Mouse (Mus musculus) gastrocnemius, adult 2 months (tissue): ENCODE results near the gene B4galt1. TPM values are rescaled to one million over a fixed set of nuclear protein-coding genes. Genes with fewer than 3 reads are reported as not detected.

ENCODE experiments used
- DNase-seq: peaks from one replicate; pipeline ENCODE4 v3.0.0; 2022
- H3K27ac ChIP-seq: fragments of 200-600 bp; 2 replicates; pipeline ENCODE4 v1.8.1; 2022; ENCODE audit warnings: mild to moderate bottlenecking
- H3K4me3 ChIP-seq: fragments of 200-600 bp; 2 replicates; pipeline ENCODE4 v1.8.1; 2022; ENCODE audit warnings: mild to moderate bottlenecking, moderate library complexity
- CTCF ChIP-seq: fragments of 200-600 bp; IDR thresholded peaks from 2 replicates; pipeline ENCODE4 v1.8.1; 2022; ENCODE audit warnings: antibody characterized with exemption, mild to moderate bottlenecking, moderate library complexity
- intact Hi-C: fragments of 180-260 bp; cut with DNase I; formaldehyde crosslinking; loops from one replicate; pipeline ENCODE4 v1.15.1; 2025
- total RNA-seq, 2 experiments: library from RNA; stranded (reverse); gene quantifications; 2 replicates each; pipeline ENCODE4 v1.2.3; 2021

B4galt1 gene
- total RNA-seq, 2 experiments from 2014 or later = 30.5 to 42.2 TPM

DNA sequence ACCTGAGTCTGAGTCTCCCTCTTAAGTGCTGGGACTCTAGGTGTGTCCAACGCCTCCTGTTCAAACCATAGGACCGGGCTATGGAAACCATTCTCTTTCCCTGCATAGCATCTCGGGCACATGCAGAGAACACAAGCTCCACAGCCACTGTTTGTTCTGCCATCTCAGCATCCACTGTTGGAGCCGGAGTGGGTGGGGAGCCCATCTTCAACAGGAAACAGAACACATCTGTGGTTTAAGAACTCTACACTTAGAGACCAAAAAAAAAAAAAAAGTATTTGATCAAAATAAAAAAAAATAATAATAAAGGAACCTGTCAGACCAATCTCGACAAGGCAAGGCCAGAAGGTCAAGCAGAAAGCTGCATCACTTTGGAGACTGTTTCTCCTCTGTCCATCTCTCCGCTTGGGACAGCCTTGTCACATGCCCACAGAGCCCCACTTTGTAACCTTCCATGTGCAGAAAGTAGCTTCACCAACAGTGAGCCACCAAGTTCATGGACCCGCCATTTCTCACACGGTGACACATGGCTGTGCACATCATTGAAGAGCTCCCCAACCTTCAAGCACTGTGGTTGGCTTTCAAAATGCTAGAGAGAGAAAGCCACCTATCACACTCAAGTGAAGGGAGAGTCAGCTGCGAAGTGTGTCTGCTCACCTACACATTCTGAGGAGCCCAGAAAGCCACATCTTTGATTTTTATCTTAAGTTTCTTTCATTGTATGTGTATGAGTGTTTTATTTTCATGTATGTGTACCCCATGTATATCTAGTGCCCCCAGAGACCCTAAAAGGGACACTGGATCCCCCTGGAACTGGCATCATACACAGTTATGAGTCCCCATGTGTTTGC lies 20.2 kb downstream of the B4galt1 start:
- no peak for DNase-seq
- no peak for TF ChIP-seq CTCF
- H3K27ac ChIP-seq = peak overlapping the region; percentile 28; the same call in 1 of the 2 replicates
- intact Hi-C loops = no loop called here
- no peak overlapping the region for H3K4me3 ChIP-seq

DNA sequence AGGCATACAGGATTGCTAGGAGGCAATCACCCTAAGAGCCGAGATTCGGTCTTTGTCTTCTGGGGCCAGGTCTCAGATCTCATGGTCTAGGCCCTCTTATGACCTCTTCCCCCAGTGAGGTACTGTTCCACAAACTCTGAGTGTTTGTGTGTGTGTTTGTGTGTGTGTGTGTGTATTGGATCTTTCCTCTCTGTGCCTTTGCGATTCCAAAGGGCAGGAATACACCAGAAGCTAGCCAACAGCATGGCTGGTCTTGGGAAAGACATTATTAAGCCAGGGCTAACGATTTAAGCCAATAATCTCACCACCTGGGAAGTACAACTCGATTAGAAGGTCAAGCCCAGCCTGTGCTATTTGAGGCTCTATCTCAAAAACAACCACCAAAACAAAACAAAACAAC lies 23.3 kb downstream of the B4galt1 start:
- no peak for TF ChIP-seq CTCF
- no peak for DNase-seq
- H3K27ac ChIP-seq = peak overlapping the region; percentile 63
- intact Hi-C loops = no loop called here
- no peak overlapping the region for H3K4me3 ChIP-seq

DNA sequence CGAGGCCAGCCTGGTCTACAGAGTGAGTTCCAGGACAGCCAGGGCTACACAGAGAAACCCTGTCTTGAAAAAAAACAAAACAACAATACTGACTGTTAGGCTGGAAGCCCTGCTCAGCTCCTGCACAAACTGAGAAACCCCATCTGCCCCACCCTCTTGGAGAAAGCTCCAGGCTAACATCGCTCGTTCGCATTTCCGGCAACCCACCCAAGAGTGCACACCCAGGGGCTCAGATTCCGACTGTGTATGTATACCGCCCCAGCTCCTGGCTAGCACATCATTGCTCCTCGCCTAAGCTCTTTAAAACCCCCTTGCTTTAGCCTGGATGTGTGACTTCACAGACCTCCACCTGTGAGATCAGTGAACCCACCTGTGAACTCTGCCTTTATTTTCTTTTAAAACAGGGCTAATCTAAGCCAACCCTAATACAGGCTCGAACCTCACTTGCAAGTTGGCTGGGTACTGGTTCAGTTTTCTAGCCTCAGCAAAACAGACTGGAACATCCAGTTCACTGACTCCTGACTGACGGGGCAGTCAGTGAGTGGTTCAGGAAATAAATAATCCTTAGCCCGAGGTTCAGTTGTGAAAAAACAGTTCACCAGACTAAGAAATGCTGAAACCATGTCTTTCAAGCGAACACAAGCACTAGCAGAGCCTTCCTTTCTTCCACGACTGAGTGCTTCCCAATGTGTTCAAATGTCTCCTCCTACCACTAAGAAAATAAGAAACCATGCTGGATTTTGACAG lies 24.0 kb downstream of the B4galt1 start:
- DNase-seq = no peak
- no peak overlapping the region for H3K4me3 ChIP-seq
- intact Hi-C loops = no loop called here
- H3K27ac ChIP-seq = peak overlapping the region; percentile 63
- TF ChIP-seq CTCF = no peak

DNA sequence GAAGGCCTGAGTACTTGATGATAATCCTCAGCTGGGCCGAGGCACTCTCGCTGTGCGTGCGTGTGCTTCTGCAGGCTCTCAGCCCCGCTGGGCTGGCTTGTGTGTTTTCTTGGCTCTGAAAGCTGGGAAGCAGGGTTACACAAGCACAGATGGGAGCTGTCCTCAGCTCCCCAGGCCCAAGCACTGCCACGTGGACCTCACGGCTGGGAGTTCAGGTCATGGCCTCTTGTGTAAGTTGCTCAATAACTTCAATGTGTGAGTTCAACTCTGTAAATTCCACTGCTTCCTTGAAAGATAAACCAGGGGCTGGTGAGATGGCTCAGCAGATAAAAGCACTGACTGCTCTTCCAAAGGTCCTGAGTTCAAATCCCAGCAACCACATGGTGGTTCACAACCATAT lies 24.9 kb downstream of the B4galt1 start:
- no peak overlapping the region for H3K4me3 ChIP-seq
- no peak for TF ChIP-seq CTCF
- DNase-seq = peak; percentile 85
- peak overlapping the region; percentile 59 for H3K27ac ChIP-seq
- intact Hi-C loops = no loop called here

DNA sequence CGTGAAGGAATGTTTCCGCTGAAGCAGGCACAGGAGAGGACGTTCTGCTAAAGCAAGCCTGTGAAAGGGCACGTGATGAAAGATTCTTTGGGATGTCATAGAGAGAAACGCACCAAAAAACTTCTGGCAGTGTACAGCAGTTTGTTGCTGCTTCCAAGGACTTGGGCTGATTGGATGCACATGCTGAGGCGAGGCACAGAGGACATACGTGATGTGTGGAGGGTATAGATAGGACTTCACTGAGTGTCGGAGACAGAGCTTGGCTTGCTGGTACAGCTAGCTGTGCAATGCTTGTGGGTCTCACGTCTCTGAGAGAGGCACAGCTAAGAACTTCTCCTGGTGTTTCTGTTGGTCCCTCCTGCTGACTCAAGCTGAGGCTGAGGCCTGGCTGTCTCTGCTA lies 25.9 kb downstream of the B4galt1 start:
- no peak for TF ChIP-seq CTCF

DNA sequence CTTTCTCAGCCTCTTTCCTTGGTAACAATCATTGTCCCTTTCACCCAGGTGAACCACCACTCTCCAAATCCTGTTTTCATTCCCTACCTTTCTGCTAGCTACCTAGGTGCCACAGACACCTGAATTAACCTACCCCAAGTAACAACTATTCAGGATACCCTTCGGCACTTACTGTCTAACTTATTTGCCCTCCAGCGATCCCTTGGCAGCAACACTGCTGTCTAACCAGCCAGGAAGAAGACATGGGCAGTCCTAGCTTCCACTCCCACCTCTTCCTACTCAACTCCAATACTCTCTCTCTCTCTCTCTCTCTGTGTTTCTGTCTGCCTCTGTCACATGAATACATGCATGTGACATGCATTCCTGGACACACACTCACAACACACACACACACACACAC lies 27.0 kb downstream of the B4galt1 start:
- H3K27ac ChIP-seq = no peak overlapping the region
- no peak for TF ChIP-seq CTCF
- no peak overlapping the region for H3K4me3 ChIP-seq
- intact Hi-C loops = no loop called here
- no peak for DNase-seq

More for the DNA sequence above, 25.9 kb downstream of the B4galt1 start:
- Histone ChIP-seq H3K4me3 (no peak overlapping the region), H3K27ac (peak overlapping the region; percentile 59; the same call in 1 of the 2 replicates)
- no peak for DNase-seq
- intact Hi-C loops = no loop called here

DNA sequence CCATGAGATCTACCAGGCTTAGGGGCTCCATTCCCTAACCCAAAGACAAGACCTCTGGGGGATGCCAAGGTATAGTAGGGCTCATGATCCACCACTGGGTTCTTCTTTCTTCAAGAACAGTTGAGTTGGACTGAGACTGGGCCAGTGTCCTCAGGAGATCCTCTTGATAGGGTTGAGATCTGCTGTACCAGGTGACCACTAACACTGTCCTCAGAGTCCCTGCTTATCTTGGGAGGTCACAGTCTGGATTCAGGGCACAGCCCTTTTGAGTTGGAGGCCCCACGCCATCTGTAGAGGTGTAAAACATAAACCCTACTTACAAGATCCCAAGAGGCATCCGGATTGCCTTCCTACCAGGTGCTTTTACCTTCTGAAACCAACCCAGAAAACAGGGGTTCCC lies 27.8 kb downstream of the B4galt1 start:
- DNase-seq = no peak
- intact Hi-C loops = no loop called here
- Histone ChIP-seq H3K27ac (no peak overlapping the region), H3K4me3 (no peak overlapping the region)
- TF ChIP-seq CTCF = no peak

DNA sequence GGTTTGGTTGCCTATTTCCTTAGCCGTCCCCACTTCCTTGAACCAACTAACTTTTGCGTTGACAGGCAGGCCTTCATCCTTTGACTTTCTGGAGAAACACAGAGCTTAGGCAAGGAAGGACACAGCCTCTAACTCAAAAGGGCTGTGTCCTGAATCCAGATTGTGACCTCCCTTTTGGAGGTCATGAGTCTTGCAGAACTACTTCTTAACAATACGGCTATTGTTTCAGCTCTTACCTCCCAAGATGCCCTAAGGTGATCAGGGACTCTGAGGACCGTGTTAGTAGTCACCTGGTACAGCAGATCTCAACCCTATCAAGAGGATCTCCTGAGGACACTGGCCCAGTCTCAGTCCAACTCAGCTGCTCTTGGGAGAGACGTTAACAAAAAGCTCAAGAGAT lies 28.7 kb downstream of the B4galt1 start:
- Histone ChIP-seq H3K4me3 (no peak overlapping the region), H3K27ac (no peak overlapping the region)
- no peak for TF ChIP-seq CTCF
- DNase-seq = no peak
- intact Hi-C loops = no loop called here

DNA sequence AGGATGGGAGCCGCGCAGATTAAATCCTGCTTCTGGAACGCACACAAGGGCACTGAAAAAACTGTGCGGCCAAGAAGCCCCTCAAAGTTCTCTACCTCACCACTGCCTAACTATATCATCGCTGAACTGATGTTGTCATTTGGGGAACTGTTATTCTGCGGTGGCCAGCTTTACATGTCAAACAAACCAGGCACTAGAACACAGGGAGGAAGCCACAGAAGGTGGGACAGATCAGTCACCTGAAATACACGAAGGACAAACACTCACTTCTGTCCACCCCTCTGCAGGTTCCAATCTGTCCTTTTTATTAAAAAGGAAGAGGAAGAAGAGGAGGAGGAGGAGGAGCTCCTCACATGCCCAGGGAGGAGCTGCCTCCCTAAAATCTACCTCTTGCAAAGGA lies 29.3 kb downstream of the B4galt1 start:
- no peak for TF ChIP-seq CTCF
- intact Hi-C loops = no loop called here
- no peak overlapping the region for H3K27ac ChIP-seq
- no peak overlapping the region for H3K4me3 ChIP-seq
- DNase-seq = no peak

DNA sequence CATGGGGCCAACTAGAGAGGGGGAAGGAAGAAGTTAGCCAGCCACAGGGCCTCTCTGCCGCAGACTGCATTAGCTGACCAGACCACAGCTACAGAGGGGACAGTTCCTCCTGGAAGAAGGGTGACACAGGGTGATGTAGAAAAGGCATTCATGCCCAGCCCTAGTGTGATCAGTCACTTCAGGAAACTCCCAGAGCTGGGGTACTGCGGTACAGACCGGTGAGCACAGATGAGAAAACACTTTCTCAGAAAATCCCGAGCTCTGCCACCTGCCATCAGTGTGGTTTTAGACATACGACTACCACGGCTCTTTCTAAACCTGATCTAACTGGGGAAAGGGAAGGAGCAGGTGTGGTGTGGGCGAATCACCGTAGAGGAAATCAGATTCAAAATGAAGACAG lies 30.1 kb downstream of the B4galt1 start:
- no peak overlapping the region for H3K27ac ChIP-seq
- intact Hi-C loops = no loop called here
- no peak for TF ChIP-seq CTCF
- no peak overlapping the region for H3K4me3 ChIP-seq
- DNase-seq = no peak

DNA sequence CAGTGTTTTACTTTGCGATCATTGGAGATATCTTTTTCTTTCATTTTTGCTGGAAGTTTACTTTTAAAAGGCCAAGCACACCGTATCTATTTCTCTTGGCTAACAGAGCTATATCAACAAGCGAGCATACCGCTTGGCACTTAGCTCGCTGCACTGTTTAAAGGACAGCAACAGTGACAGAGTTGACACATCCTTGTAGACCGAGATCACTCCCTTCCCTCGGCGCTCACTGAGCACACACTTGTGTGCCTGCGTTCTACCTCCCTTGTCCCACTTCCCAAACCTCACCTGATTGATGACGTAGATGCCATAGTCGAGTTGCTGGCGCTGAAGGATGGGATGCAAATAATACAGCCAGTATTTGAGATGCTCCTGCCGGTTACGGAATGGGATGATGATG lies 30.7 kb downstream of the B4galt1 start:
- Histone ChIP-seq H3K27ac (no peak overlapping the region), H3K4me3 (no peak overlapping the region)
- intact Hi-C loops = no loop called here
- DNase-seq = no peak
- TF ChIP-seq CTCF = no peak

DNA sequence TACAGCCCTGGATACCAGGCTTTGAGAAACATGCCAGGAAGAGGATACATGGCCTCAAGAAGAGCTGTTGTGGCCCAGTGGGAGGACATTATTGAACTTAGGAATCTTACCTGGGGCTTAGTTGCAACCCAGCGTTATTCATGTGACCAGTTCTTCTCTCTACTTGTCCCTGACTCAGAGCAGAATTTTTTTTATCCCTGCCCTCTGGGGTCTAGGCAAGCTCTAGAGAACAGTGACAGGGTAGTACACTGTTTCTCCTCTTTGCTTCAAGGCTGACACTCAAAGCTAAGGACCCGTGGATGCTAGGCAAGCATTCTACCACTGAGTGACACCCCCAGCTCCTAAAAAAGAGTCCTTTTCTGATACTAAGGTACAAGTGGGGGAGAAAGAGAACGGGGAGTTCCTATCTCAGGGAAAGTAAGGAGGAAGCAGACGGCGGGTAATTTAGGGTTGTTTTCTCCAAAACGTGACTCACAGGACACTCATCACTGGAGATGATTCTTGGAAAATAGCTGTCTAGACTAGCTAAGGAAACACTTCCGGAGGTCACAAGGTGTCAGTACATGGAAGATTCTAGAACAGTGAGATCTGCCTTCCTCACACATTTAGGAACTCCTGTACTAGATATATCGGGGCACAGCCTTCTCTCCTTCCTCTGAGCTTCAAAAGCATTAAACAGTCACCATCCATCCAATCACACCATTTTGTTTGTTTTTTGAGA lies 32.3 kb downstream of the B4galt1 start:
- Histone ChIP-seq H3K4me3 (no peak overlapping the region), H3K27ac (peak overlapping the region; percentile 75)
- intact Hi-C loops = no loop called here
- DNase-seq = no peak
- no peak for TF ChIP-seq CTCF

DNA sequence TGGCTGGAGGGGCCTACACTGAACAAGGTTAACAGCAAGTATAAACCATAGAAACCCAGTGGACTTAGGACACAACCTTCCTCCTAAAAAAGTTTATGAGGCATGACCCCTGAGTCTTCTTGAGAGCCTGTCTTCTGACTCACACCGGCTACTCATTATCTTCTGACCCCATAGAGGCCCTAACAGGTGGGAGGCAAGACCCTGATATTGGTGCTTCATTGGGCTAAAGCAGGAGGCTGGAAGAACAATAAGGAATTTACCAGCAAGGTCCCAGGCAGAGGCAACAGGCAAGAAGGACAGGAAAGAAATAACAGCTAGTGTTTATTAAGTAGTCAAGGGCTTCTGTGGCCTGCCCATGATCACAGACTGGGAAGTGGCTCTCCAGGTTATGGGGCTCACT lies 32.9 kb downstream of the B4galt1 start:
- no peak for DNase-seq
- intact Hi-C loops = no loop called here
- no peak for TF ChIP-seq CTCF
- peak overlapping the region; percentile 75 for H3K27ac ChIP-seq
- H3K4me3 ChIP-seq = no peak overlapping the region
